Mouse (Mus musculus): ENCODE data around the gene Celf2.
A peak's percentile ranks its signal among the peaks of the same experiment; 100 is the strongest.

The Celf2 gene

DNA sequence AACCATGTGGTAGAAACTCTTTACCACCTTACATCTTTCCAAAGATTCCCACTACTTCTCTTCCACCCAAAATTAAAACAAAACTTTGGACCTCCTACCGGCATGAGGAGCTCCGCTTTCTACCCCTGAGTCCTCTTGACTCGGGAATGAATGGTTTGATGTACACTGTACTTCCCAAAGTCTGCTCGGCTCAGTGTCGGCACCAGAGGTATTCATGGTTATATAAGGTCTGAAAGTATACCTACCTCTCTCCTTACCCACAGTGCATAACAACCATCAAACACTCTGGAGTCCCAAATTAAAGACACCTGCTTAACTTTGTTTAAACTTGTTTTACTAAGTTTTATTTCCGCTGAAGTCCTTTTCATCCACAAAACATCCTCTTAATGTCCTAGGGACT, 679.3 kb downstream of the Celf2 start:
- no peak for DNase-seq

GRCm38 (mm10) chr2:6827583-6827982, 681.8 kb downstream of the Celf2 start:
- no peak for DNase-seq

DNA sequence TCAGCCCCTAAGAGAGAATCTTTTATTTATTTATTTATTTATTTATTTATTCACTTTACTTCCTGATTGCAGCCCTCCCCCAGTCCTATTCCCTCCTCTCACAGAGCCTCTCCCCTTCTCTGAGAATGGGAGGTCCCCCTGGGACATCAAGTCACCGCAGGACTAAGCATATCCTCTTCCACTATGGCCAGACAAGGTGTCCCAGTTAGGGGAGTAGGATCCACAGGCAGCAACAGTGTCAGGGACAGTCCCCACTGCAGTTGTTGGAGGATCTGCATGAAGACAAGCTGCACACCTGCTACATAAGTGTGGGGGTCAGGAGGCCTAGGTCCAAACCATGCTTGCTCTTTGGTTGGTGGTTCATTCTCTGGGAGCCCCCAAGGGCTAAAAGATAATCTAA, 686.3 kb downstream of the Celf2 start:
- DNase-seq, result no peak

DNA sequence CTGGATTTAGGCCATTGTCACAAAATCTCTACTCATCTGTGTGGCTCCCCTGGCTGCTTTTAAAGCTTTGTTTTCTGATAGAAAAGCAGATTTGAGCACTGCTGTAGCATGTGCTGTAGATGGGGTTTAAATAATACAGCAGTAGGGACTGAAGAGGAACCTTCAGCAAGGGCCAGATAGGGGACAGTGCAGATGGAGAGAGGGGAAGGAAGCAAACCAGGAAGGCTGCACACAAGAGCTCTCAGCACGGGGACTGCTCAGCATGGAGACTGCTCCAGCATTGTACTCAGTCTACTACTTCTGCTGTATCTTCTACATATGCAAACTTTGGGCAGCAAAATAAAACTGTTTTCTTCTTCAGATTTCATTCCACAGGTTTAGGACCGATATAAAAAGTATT, 687.8 kb downstream of the Celf2 start:
- DNase-seq, result no peak

- no peak for DNase-seq
Observed at GRCm38 (mm10) chr2:6815281-6815680, 694.1 kb downstream of the Celf2 start.

GRCm38 (mm10) chr2:6808736-6809135, 700.6 kb downstream of the Celf2 start:
- no peak for DNase-seq

DNA sequence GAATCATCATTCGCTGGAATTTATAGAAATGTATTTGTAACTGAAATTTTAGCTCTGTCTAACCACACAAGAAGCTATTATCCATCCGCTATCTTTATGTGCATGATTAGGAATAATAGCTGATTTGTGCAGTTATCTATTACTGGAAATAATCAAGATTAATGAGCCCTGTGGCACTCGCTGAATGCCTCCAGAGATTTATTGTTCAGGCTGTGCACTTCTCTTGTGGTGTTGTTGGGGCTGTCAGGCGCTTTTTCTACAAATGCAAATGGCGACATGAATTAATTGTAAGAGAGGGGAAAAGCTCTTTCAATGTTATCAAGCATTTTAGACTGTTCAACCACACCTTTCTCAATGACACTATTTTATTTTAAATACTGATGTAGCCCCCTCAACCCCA, 712.6 kb downstream of the Celf2 start:
- DNase-seq, result no peak

DNA sequence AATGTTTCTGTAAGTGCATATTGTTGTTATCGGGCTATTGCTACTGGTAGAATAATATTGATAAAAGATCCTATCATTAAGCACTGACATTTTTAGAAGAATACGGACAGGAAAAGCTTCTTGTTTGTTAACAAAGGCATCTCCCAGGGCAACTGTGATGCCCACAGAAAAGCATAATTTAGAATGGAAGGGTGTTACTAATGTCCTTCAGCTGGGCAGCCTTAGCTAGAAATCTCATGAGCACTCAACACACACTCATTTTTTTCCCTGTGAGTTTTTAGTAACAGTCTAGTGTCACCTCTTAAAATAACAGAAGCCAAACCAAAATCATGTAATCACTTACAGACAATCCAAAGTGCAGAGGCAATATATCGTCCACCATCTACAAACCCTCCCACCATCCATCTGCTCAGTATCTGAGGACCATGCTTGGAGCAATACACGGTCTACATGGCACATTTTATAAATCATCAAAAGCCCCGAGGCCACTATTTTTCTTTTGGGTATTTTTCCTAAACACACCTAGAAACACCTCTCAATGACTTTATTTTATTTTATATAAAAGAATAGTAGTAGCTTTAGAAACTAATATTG, 713.3 kb downstream of the Celf2 start:
- no peak for DNase-seq

DNA sequence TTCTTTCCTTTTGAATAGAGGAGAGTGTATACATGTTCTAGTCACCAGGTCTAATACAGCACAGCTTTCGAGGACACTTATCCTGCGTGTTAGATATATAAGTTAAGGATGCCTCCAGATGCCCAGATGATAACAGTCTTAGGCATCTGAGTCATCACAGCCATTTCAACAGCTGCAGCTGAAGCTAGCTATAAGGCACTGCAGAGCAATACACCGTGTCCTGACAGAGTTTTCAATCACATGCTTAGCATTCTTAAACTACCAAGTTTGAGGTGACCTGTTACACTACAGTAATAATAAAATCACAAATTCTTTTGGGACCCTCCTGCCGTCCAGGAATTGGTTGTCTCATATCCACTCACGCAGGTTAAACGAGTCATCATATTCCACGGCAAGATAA, 714.5 kb downstream of the Celf2 start:
- no peak for DNase-seq

DNA sequence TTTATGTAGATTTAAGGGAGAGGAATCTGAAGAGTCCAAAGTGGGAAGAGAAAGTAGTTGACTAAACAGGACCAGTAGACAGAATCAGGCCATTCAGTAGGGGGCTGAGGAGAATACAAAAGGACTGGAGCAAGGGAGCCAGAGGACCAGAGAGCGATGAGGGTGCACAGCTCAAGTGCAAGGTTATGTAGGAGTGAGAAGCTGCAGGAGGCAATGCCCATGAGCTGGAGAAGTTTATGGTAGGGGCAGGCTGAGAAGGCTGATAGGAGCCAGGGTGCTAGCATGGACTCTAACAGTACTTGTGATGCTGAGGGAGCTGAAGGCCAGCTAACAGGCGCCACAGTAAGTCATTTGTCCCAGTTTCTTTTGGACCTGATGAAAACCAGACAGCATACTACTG, 718.5 kb downstream of the Celf2 start:
- no peak for DNase-seq

GRCm38 (mm10) chr2:6786494-6787144, 722.7 kb downstream of the Celf2 start:
- no peak for DNase-seq

- DNase-seq, result no peak
Observed at GRCm38 (mm10) chr2:6770214-6770613, 739.1 kb downstream of the Celf2 start.

DNA sequence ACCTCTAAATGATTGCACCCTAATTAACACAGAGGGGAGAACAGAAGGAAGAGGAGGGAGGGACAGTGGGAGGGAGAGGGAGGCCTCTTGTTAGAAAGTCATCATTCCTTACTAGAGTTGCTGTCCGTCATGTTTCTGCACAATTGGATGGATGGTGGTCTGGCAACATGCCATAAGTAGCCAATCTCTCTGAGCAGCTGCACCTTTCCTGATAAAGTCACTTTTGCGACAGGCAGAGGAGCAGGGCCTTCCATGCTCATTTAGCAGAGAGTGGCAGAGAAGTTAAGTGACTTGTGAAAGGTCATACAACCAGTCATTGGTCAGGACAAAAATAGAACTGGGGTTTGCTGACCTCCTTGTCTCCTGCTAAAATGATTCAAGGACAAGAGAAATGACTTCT, 747.0 kb downstream of the Celf2 start:
- no peak for DNase-seq

DNA sequence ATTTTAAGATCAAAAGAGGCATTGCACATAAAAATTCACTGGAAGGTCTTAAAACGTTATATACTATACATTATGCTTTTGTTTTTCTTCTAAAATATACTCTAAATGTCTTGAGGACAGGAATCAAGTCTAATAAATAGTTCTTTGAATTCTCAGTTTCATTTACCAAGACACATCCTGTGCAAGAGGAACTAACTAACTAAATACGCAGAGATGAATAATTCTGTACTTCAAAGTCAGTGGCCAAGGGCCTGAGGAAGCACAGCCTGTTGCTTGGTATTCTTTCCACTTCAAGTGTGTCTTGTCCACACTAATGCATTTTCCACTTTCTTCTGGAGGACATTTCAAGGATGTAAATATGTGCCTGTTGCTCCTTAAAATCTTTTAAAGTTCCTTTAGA, 766.2 kb downstream of the Celf2 start:
- no peak for DNase-seq

- no peak for DNase-seq
Observed at GRCm38 (mm10) chr2:6739998-6740668, 769.2 kb downstream of the Celf2 start.

- DNase-seq, result no peak
Observed at GRCm38 (mm10) chr2:6732026-6732425, 777.3 kb downstream of the Celf2 start.

GRCm38 (mm10) chr2:6730860-6731259, 778.5 kb downstream of the Celf2 start:
- DNase-seq, result no peak

DNA sequence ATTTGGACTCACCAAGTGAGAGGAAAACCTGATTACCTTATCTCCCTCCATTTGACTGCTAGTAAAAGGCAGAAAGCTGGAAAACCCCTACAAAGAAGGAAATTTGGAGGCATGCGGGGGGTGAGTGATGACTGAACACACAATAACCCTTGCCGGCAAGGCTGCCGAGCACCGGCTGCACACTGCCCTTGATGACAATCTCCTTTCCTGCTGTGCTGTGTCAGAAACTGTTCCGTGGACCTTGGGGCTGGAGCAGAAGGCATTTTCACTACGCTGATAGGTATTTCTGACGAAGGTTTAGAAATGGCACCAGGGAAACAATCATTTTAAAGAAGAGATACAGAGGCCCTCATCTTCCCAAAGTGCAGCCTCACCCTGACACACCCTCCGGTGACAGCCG, 779.4 kb downstream of the Celf2 start:
- no peak for DNase-seq

DNA sequence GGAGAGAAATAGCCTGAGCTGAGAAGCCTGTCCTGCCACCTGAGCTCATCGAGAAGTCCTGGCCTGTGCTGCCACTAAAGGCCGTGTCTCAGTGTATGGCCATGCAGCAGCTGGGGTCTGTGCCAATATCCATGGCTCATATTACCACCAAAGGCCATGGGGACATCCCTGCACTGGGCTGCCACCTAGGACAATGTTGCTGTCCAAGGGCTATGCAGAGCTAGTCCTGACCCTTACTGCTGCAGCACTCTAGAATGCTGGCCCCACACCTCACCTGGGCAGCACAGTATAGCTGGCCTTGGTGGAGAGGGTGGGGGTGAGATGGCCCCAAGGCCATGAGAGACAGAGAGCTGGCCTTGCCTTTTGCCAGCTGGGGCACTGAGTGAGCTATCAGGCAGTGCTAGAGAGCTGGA, 780.5 kb downstream of the Celf2 start:
- no peak for DNase-seq

DNA sequence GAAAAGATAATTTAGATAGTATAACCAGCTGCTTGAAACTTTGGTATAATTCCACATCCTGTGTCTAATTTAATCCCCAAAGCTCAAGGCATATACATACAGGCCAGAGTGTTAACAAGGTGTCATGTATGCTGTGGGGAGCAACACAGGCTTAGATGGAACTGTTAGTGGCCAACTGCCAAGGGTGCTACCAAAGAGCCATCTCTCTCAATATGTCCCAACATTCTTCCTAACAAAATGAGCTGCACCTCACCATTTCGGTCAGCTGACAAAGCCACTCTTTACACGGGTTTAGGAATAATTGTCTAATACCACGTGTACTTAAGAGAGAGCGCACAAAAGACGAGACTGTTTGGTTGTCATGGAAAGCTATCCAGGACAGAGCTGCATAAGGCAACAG, 782.0 kb downstream of the Celf2 start:
- no peak for DNase-seq

DNA sequence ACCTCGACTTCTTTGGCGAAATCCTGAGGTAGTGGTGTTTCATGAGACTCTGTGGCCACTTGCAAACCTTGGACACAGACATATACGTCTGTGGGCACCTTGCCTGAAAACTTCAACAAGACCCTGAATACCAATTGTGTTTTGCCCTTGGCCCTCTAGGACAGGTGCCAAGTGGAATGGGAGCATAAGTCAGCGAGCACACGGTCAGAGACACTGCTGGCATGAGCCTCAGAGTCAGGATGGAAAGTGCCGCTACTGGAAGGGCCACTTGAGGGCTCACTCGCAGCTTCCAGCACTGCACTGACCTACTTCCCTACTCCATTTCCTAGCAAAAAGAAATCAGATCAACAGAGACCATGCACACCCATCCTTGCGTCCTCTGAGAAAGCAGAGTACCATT, 783.3 kb downstream of the Celf2 start:
- no peak for DNase-seq

DNA sequence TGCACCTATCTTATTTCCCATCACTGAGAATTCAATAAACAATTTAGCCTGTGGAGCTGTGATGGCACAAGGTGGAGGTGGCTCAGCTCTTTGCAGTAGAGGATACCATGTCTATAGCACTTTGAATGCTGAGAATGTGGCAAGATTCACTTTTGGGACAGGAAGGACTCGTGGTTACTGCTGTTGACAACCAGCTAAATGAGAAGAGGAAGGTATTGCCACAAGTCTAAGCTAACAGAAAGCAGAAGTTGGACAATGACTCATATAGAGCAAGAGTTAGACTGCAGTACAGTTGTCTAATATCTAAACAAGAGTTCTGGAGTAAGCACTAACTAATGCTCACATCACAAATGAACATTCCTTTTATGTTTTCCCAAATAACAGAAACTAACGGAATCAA, 785.8 kb downstream of the Celf2 start:
- no peak for DNase-seq

GRCm38 (mm10) chr2:6721460-6722401, 787.6 kb downstream of the Celf2 start:
- DNase-seq, result peak; percentile 80

Data from right cerebral cortex, adult 18-20 months (tissue).